Mouse (Mus musculus) lung, embryonic 15.5 days (tissue): ENCODE measurements at regions not wholly inside any gene's neighbourhood (a gene's known extent, or its start where the extent isn't known, plus 50 kb on each side); places are given as distances from the start of the nearest gene placed in this dataset.

Experiments
- ATAC-seq: fragments of 200-750 bp; cut with Nextera tagmentation; 2 replicates; pipeline ENCODE4 v1.8.0; 2017; ENCODE audit warnings: moderate number of reproducible peaks, borderline replicate concordance; ENCODE audit not compliant: low FRiP score, low TSS enrichment; ENCODE audit errors: extremely low read depth
- H3K27ac ChIP-seq: fragments of 300-500 bp; sonication (generic); 2 replicates; pipeline ENCODE4 v1.5.1; 2015; ENCODE audit warnings: moderate library complexity, mild to moderate bottlenecking, inconsistent platforms
- H3K27me3 ChIP-seq: fragments of 300-500 bp; sonication (generic); 2 replicates; pipeline ENCODE4 v1.6.1; 2015; ENCODE audit warnings: inconsistent platforms
- H3K36me3 ChIP-seq: fragments of 300-500 bp; sonication (generic); 2 replicates; pipeline ENCODE4 v1.6.1; 2015; ENCODE audit warnings: inconsistent platforms
- H3K4me1 ChIP-seq: fragments of 300-500 bp; sonication (generic); 2 replicates; pipeline ENCODE4 v1.6.1; 2015; ENCODE audit warnings: inconsistent platforms
- H3K4me2 ChIP-seq: fragments of 300-500 bp; sonication (generic); 2 replicates; pipeline ENCODE4 v1.6.1; 2015; ENCODE audit warnings: inconsistent platforms, mild to moderate bottlenecking, moderate library complexity
- H3K4me3 ChIP-seq: fragments of 300-500 bp; sonication (generic); 2 replicates; pipeline ENCODE4 v1.5.1; 2015; ENCODE audit warnings: mild to moderate bottlenecking, inconsistent platforms
- H3K9ac ChIP-seq: fragments of 300-500 bp; sonication (generic); 2 replicates; pipeline ENCODE4 v1.6.1; 2015; ENCODE audit warnings: inconsistent platforms
- H3K9me3 ChIP-seq: fragments of 300-500 bp; sonication (generic); 2 replicates; pipeline ENCODE4 v1.6.1; 2016; ENCODE audit warnings: inconsistent platforms
- WGBS: fragments of 180-500 bp; shearing (Covaris S2); methylation state at CpG from one replicate; pipeline ENCODE4 v1.1.7; 2015; 5-methylcytosine and 5-hydroxymethylcytosine counted together

GRCm38 (mm10) chr17:89592826-89593225 lies 317.4 kb downstream of the Gm10184 start:
- Histone ChIP-seq H3K27me3 (no peaks in the 10 kb centered on the region), H3K4me2 (no peak overlapping the region), H3K4me1 (no peaks in the 10 kb centered on the region), H3K9ac (no peak overlapping the region), H3K4me3 (no peak overlapping the region), H3K9me3 (no peaks in the 10 kb centered on the region), H3K27ac (no peak overlapping the region), H3K36me3 (no peaks in the 10 kb centered on the region)
- 67% methylated on average over 3 of the region's 3 CpGs for WGBS
- no peak for ATAC-seq

GRCm38 (mm10) chr17:89559506-89559905 lies 350.7 kb downstream of the Gm10184 start:
- no peak overlapping the region for H3K27ac ChIP-seq
- no peak for ATAC-seq

GRCm38 (mm10) chr17:89554754-89555153 lies 354.3 kb upstream of the Fshr start:
- ATAC-seq = no peak
- H3K27me3 ChIP-seq = no peaks in the 10 kb centered on the region
- WGBS = 72% methylated on average over 1 of the region's 1 CpGs
- no peak overlapping the region for H3K4me3 ChIP-seq
- H3K4me2 ChIP-seq = no peak overlapping the region
- H3K36me3 ChIP-seq = no peaks in the 10 kb centered on the region
- no peak overlapping the region for H3K27ac ChIP-seq
- no peaks in the 10 kb centered on the region for H3K4me1 ChIP-seq
- no peak overlapping the region for H3K9ac ChIP-seq
- H3K9me3 ChIP-seq = no peaks in the 10 kb centered on the region

More at GRCm38 (mm10) chr17:89559506-89559905, 350.7 kb downstream of the Gm10184 start:
- Histone ChIP-seq H3K4me3 (no peak overlapping the region), H3K27me3 (no peaks in the 10 kb centered on the region), H3K4me1 (no peaks in the 10 kb centered on the region), H3K36me3 (no peaks in the 10 kb centered on the region), H3K4me2 (no peak overlapping the region), H3K9me3 (no peaks in the 10 kb centered on the region), H3K9ac (no peak overlapping the region)

- Histone ChIP-seq H3K4me2 (no peak overlapping the region), H3K27me3 (no peaks in the 10 kb centered on the region), H3K4me3 (no peak overlapping the region), H3K9ac (no peak overlapping the region), H3K36me3 (no peaks in the 10 kb centered on the region), H3K27ac (no peak overlapping the region), H3K4me1 (no peaks in the 10 kb centered on the region), H3K9me3 (no peaks in the 10 kb centered on the region)
- no peak for ATAC-seq
- 31% methylated on average over 3 of the region's 3 CpGs for WGBS
Measured at GRCm38 (mm10) chr17:89553597-89553996, 353.1 kb upstream of the Fshr start.

- Histone ChIP-seq H3K4me1 (no peaks in the 10 kb centered on the region), H3K36me3 (no peaks in the 10 kb centered on the region), H3K9me3 (no peaks in the 10 kb centered on the region), H3K9ac (no peak overlapping the region), H3K27ac (no peak overlapping the region), H3K27me3 (no peaks in the 10 kb centered on the region), H3K4me2 (no peak overlapping the region), H3K4me3 (no peak overlapping the region)
- ATAC-seq = no peak
- WGBS = 52% methylated on average over 3 of the region's 3 CpGs
Measured at GRCm38 (mm10) chr17:89550758-89551157, 350.3 kb upstream of the Fshr start.

- Histone ChIP-seq H3K27me3 (no peaks in the 10 kb centered on the region), H3K27ac (no peak overlapping the region), H3K4me3 (no peak overlapping the region), H3K36me3 (no peaks in the 10 kb centered on the region), H3K9me3 (no peaks in the 10 kb centered on the region), H3K9ac (no peak overlapping the region), H3K4me1 (no peaks in the 10 kb centered on the region), H3K4me2 (no peak overlapping the region)
- ATAC-seq = no peak
- WGBS = 87% methylated on average over 4 of the region's 4 CpGs
Measured at GRCm38 (mm10) chr17:89521912-89522311, 321.4 kb upstream of the Fshr start.

GRCm38 (mm10) chr17:89519413-89519812 lies 318.9 kb upstream of the Fshr start:
- Histone ChIP-seq H3K4me3 (no peak overlapping the region), H3K27ac (no peak overlapping the region), H3K36me3 (no peaks in the 10 kb centered on the region), H3K9me3 (no peaks in the 10 kb centered on the region), H3K9ac (no peak overlapping the region), H3K4me2 (no peak overlapping the region), H3K27me3 (no peaks in the 10 kb centered on the region), H3K4me1 (no peaks in the 10 kb centered on the region)
- 48% methylated on average over 2 of the region's 2 CpGs for WGBS
- no peak for ATAC-seq

GRCm38 (mm10) chr17:89505288-89505687 lies 304.8 kb upstream of the Fshr start:
- H3K4me2 ChIP-seq = no peak overlapping the region
- WGBS = 84% methylated on average over 3 of the region's 3 CpGs
- H3K36me3 ChIP-seq = no peaks in the 10 kb centered on the region

GRCm38 (mm10) chr17:89493547-89493946 lies 293.1 kb upstream of the Fshr start:
- Histone ChIP-seq H3K4me3 (no peak overlapping the region), H3K4me1 (no peaks in the 10 kb centered on the region), H3K9ac (no peak overlapping the region), H3K9me3 (no peaks in the 10 kb centered on the region), H3K27ac (no peak overlapping the region), H3K27me3 (no peaks in the 10 kb centered on the region), H3K36me3 (no peaks in the 10 kb centered on the region), H3K4me2 (no peak overlapping the region)
- peak; percentile 23; the same call in 1 of the 2 replicates for ATAC-seq
- WGBS = 61% methylated on average over 2 of the region's 2 CpGs

More at GRCm38 (mm10) chr17:89505288-89505687, 304.8 kb upstream of the Fshr start:
- H3K27me3 ChIP-seq = no peaks in the 10 kb centered on the region
- H3K9ac ChIP-seq = no peak overlapping the region
- H3K4me1 ChIP-seq = no peaks in the 10 kb centered on the region
- H3K27ac ChIP-seq = no peak overlapping the region
- no peak for ATAC-seq
- H3K9me3 ChIP-seq = no peaks in the 10 kb centered on the region
- H3K4me3 ChIP-seq = no peak overlapping the region

GRCm38 (mm10) chr17:89466486-89466885 lies 266.0 kb upstream of the Fshr start:
- Histone ChIP-seq H3K4me1 (no peaks in the 10 kb centered on the region), H3K9ac (no peak overlapping the region), H3K36me3 (no peaks in the 10 kb centered on the region), H3K4me2 (no peak overlapping the region), H3K27me3 (no peaks in the 10 kb centered on the region), H3K27ac (no peak overlapping the region), H3K9me3 (no peaks in the 10 kb centered on the region), H3K4me3 (no peak overlapping the region)
- ATAC-seq = no peak
- whole genome bisulfite sequencing = 83% methylated on average over 1 of the region's 1 CpGs

- no peaks in the 10 kb centered on the region for H3K36me3 ChIP-seq
Measured at GRCm38 (mm10) chr17:89465883-89466282, 265.4 kb upstream of the Fshr start.

GRCm38 (mm10) chr17:89460438-89460837 lies 260.0 kb upstream of the Fshr start:
- Histone ChIP-seq H3K27ac (no peak overlapping the region), H3K4me2 (no peak overlapping the region), H3K27me3 (no peaks in the 10 kb centered on the region), H3K36me3 (no peaks in the 10 kb centered on the region), H3K4me3 (no peak overlapping the region), H3K4me1 (no peaks in the 10 kb centered on the region), H3K9me3 (no peaks in the 10 kb centered on the region), H3K9ac (no peak overlapping the region)
- ATAC-seq = no peak
- 69% methylated on average over 5 of the region's 5 CpGs for WGBS

More at GRCm38 (mm10) chr17:89465883-89466282, 265.4 kb upstream of the Fshr start:
- Histone ChIP-seq H3K4me2 (no peak overlapping the region), H3K4me1 (no peaks in the 10 kb centered on the region), H3K9me3 (no peaks in the 10 kb centered on the region), H3K9ac (no peak overlapping the region), H3K4me3 (no peak overlapping the region), H3K27me3 (no peaks in the 10 kb centered on the region), H3K27ac (no peak overlapping the region)
- 53% methylated on average over 5 of the region's 5 CpGs for WGBS
- no peak for ATAC-seq

GRCm38 (mm10) chr17:89454301-89454700 lies 253.8 kb upstream of the Fshr start:
- Histone ChIP-seq H3K27ac (no peak overlapping the region), H3K9me3 (no peaks in the 10 kb centered on the region), H3K9ac (no peak overlapping the region), H3K27me3 (no peaks in the 10 kb centered on the region), H3K4me3 (no peak overlapping the region), H3K4me1 (no peaks in the 10 kb centered on the region), H3K36me3 (no peaks in the 10 kb centered on the region), H3K4me2 (no peak overlapping the region)
- ATAC-seq = no peak
- WGBS = 81% methylated on average over 3 of the region's 3 CpGs
